Mouse (Mus musculus): ENCODE measurements around the gene Tbl1xr1. TPM values are rescaled to one million over a fixed set of nuclear protein-coding genes. Genes with fewer than 3 reads are reported as not detected.
A peak's percentile ranks its signal among the peaks of the same experiment; 100 is the strongest.

Gene Tbl1xr1
- total RNA-seq (2014; rRNA removed) (33.1 and 50.3 TPM in 2 replicates), polyA plus RNA-seq (2015; fragmentation: Nextera tagmentation; extraction: Ambion mirVana) (9.7 and 12.8 TPM in 2 replicates)

GRCm38 (mm10) chr3:22076561-22076935 is at the start of gene Tbl1xr1:
TSS of gene Tbl1xr1 (plus strand) at chr3:22076652.
- 0 out of 2 replicates have a peak, but pooled peaks cover 7% of the 10 kb centered on the region for H3K4me1 ChIP-seq (ENCODE audit: insufficient read depth, low read length)
- under 1% methylated on average over 30 of the region's 46 CpGs for WGBS
- no peak for TF ChIP-seq CTCF (IDR thresholded peaks at IDR 0.05; ENCODE audit: low read depth)
- no peaks in the 10 kb centered on the region for H3K27me3 ChIP-seq (ENCODE audit: insufficient read depth, low read length)
- H3K9me3 ChIP-seq (ENCODE audit: low read length): no peaks in the 10 kb centered on the region
- peak within 1 kb of the TSS; percentile 98 for H3K27ac ChIP-seq
- peak within 1 kb of the TSS; percentile 84 for H3K4me2 ChIP-seq (ENCODE audit: low read depth, low read length)
- DNase-seq (ENCODE audit: low spot score) (peak; percentile 96), ATAC-seq (peak; percentile 92)
- peak within 1 kb of the TSS; percentile 77 for H3K9ac ChIP-seq (replicated peaks; ENCODE audit: low read length)
- H3K4me3 ChIP-seq (ENCODE audit: low read length): peak within 1 kb of the TSS; percentile 67
- H3K36me3 ChIP-seq (ENCODE audit: insufficient read depth, low read length): no peaks in the 10 kb centered on the region

DNA sequence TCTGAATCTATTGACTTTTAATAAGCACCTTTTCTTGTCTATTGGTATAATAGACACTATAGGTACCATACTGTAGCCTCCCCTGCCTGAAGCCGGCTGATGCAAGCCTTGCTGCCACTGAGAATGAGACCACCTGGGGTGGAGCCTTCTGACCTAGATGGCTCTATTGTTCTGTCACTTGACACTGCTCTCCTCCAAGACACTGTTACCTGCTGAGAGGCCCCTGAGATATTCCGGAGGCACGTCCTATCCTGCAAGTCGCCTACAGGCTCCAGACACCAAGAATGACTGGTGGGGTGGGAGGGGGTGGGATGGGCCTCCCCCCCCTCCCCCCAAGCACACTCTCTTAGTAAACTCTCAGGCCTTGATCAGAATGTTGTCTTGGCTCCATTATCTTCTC is 38.4 kb upstream of the Tbl1xr1 start:
- no peak for ATAC-seq
- WGBS: 25% methylated on average over 4 of the region's 4 CpGs
- Histone ChIP-seq H3K27ac (no peak overlapping the region), H3K27me3 (ENCODE audit: insufficient read depth, low read length) (no peaks in the 10 kb centered on the region), H3K36me3 (ENCODE audit: insufficient read depth, low read length) (no peaks in the 10 kb centered on the region), H3K4me1 (ENCODE audit: insufficient read depth, low read length) (no peaks in the 10 kb centered on the region), H3K4me3 (ENCODE audit: low read length) (no peak overlapping the region), H3K9ac (replicated peaks; ENCODE audit: low read length) (no peak overlapping the region), H3K9me3 (ENCODE audit: low read length) (no peaks in the 10 kb centered on the region), H3K4me2 (ENCODE audit: low read depth, low read length) (no peak overlapping the region)
- no peak for DNase-seq (ENCODE audit: low spot score)
- TF ChIP-seq CTCF (IDR thresholded peaks at IDR 0.05; ENCODE audit: low read depth): no peak

- H3K36me3 ChIP-seq (ENCODE audit: insufficient read depth, low read length): no peaks in the 10 kb centered on the region
- no peaks in the 10 kb centered on the region for H3K4me1 ChIP-seq (ENCODE audit: insufficient read depth, low read length)
- 94% methylated on average over 8 of the region's 8 CpGs for WGBS
- ATAC-seq: no peak
- no peaks in the 10 kb centered on the region for H3K27me3 ChIP-seq (ENCODE audit: insufficient read depth, low read length)
- TF ChIP-seq CTCF (IDR thresholded peaks at IDR 0.05; ENCODE audit: low read depth): no peak
- H3K4me3 ChIP-seq (ENCODE audit: low read length): no peak overlapping the region
- H3K27ac ChIP-seq: no peak overlapping the region
- no peak for DNase-seq (ENCODE audit: low spot score)
- H3K4me2 ChIP-seq (ENCODE audit: low read depth, low read length): no peak overlapping the region
- H3K9me3 ChIP-seq (ENCODE audit: low read length): no peaks in the 10 kb centered on the region
- H3K9ac ChIP-seq (replicated peaks; ENCODE audit: low read length): no peak overlapping the region
Measured at GRCm38 (mm10) chr3:22039036-22039795, 37.2 kb upstream of the Tbl1xr1 start.

DNA sequence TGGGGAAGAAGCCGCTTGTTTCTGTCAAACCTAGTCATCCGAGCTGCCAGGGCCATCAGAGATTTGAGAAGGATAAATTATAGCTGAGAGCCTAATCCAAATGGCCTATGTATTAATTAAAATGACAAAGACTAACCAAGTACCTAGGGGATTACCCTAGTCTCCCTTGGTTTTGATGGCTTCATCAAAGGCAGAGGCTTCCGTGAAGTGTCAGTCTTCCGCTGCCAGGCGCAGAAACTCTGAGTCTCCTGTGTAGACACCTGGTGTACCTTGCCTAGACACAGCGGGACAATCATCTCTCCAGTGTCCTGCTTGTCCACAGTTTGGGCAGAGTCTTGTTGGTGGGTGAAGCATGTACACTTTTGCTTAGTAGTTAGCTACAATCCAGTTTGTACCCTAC is 35.8 kb upstream of the Tbl1xr1 start:
- Histone ChIP-seq H3K4me3 (ENCODE audit: low read length) (no peak overlapping the region), H3K4me1 (ENCODE audit: insufficient read depth, low read length) (no peaks in the 10 kb centered on the region), H3K9ac (replicated peaks; ENCODE audit: low read length) (no peak overlapping the region), H3K27me3 (ENCODE audit: insufficient read depth, low read length) (no peaks in the 10 kb centered on the region), H3K4me2 (ENCODE audit: low read depth, low read length) (no peak overlapping the region), H3K9me3 (ENCODE audit: low read length) (no peaks in the 10 kb centered on the region), H3K36me3 (ENCODE audit: insufficient read depth, low read length) (no peaks in the 10 kb centered on the region), H3K27ac (no peak overlapping the region)
- WGBS: 76% methylated on average over 6 of the region's 6 CpGs
- ATAC-seq (no peak), DNase-seq (ENCODE audit: low spot score) (no peak)
- no peak for TF ChIP-seq CTCF (IDR thresholded peaks at IDR 0.05; ENCODE audit: low read depth)

GRCm38 (mm10) chr3:22047203-22047602 is 29.2 kb upstream of the Tbl1xr1 start:
- no peak overlapping the region for H3K4me3 ChIP-seq (ENCODE audit: low read length)
- H3K9me3 ChIP-seq (ENCODE audit: low read length): no peaks in the 10 kb centered on the region
- TF ChIP-seq CTCF (IDR thresholded peaks at IDR 0.05; ENCODE audit: low read depth): no peak
- ATAC-seq (no peak), DNase-seq (ENCODE audit: low spot score) (no peak)
- no peak overlapping the region for H3K27ac ChIP-seq
- WGBS: 84% methylated on average over 14 of the region's 14 CpGs
- no peaks in the 10 kb centered on the region for H3K36me3 ChIP-seq (ENCODE audit: insufficient read depth, low read length)
- H3K9ac ChIP-seq (replicated peaks; ENCODE audit: low read length): no peak overlapping the region
- no peaks in the 10 kb centered on the region for H3K4me1 ChIP-seq (ENCODE audit: insufficient read depth, low read length)
- H3K4me2 ChIP-seq (ENCODE audit: low read depth, low read length): no peak overlapping the region
- H3K27me3 ChIP-seq (ENCODE audit: insufficient read depth, low read length): no peaks in the 10 kb centered on the region

GRCm38 (mm10) chr3:22056664-22057328 is 19.7 kb upstream of the Tbl1xr1 start:
- TF ChIP-seq CTCF (IDR thresholded peaks at IDR 0.05; ENCODE audit: low read depth): no peak
- H3K9me3 ChIP-seq (ENCODE audit: low read length): no peaks in the 10 kb centered on the region
- no peak for ATAC-seq
- H3K27me3 ChIP-seq (ENCODE audit: insufficient read depth, low read length): no peaks in the 10 kb centered on the region
- DNase-seq (ENCODE audit: low spot score): no peak
- no peaks in the 10 kb centered on the region for H3K36me3 ChIP-seq (ENCODE audit: insufficient read depth, low read length)
- H3K27ac ChIP-seq: no peak overlapping the region
- H3K4me1 ChIP-seq (ENCODE audit: insufficient read depth, low read length): no peaks in the 10 kb centered on the region
- no peak overlapping the region for H3K4me3 ChIP-seq (ENCODE audit: low read length)
- 88% methylated on average over 4 of the region's 4 CpGs for WGBS
- no peak overlapping the region for H3K4me2 ChIP-seq (ENCODE audit: low read depth, low read length)
- no peak overlapping the region for H3K9ac ChIP-seq (replicated peaks; ENCODE audit: low read length)

Data from hindbrain, postnatal 0 days (tissue).